Mouse (Mus musculus): ENCODE measurements around the gene Scamp3.

DNA sequence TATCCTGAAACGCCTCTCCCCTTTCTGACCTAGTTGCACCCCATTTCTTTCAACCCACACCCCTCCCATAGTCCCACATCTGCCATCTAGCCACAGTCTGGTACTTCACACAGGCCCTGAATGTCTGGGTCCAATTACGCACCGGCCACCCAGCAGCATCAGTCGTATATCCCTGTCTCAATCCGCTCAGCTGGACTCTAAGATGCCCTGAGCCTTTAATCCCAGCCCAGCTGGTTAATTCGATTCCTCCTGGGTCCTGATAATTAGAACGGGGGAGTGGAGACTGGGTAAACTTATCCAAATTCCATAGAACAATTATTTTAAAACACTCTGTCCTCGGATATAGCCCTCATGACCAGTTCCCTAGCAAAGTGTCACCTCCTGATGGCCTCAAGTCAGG, 31.7 kb upstream of the Scamp3 start:
- TF ChIP-seq CTCF (IDR thresholded peaks at IDR 0.05; ENCODE audit: control insufficient read depth, insufficient read depth, low read length) (no peak), POLR2A (IDR thresholded peaks at IDR 0.05; ENCODE audit: borderline replicate concordance, control insufficient read depth, low read depth, low read length) (no peak)
